Mouse (Mus musculus): ENCODE measurements around the gene Thap7.

GRCm38 (mm10) chr16:17556907-17557306 lies 26.0 kb upstream of the Thap7 start:
- TF ChIP-seq CTCF (IDR thresholded peaks at IDR 0.05; ENCODE audit: low read depth) (no peak), EP300 (optimal IDR thresholded peaks at IDR 0.05) (no peak)
